ENCODE assay signal across 35 mouse cellular contexts in genomic region chr12:51009644-51010043, GRCm38 (mm10).
"Had no signal": no experiment of that assay in that cellular context is flagged by ENCODE, and none has a peak within 500 bp of the region (broad histone marks: within the 10 kb centered on the region; RNA-seq: fewer than 3 reads in every experiment).

No protein-coding gene starts in this region.

- H3K9ac ChIP-seq: heart, embryonic 12.5 days; heart, embryonic 13.5 days; heart, embryonic 15.5 days; hindbrain, embryonic 12.5 days; hindbrain, embryonic 13.5 days; hindbrain, embryonic 14.5 days; hindbrain, embryonic 15.5 days; intestine, embryonic 15.5 days; kidney, embryonic 15.5 days had no signal

- H3K36me3 ChIP-seq: heart, embryonic 12.5 days; heart, embryonic 13.5 days; heart, embryonic 15.5 days; hindbrain, embryonic 10.5 days; hindbrain, embryonic 12.5 days; hindbrain, embryonic 13.5 days; hindbrain, embryonic 15.5 days; intestine, embryonic 15.5 days; kidney, embryonic 15.5 days had no signal

- H3K4me3 ChIP-seq: heart, embryonic 12.5 days; heart, embryonic 13.5 days; heart, embryonic 15.5 days; hindbrain, embryonic 10.5 days; hindbrain, embryonic 12.5 days; hindbrain, embryonic 13.5 days; hindbrain, embryonic 15.5 days; intestine, embryonic 15.5 days; kidney, embryonic 15.5 days; layer of hippocampus, adult 2 months; left cerebral cortex, adult 2 months had no signal

- ATAC-seq: hindbrain, embryonic 16.5 days; hindbrain, postnatal 0 days; inflammation-experienced regulatory T-cells, adult 6 months; intestine, embryonic 15.5 days; intestine, embryonic 16.5 days; intestine, postnatal 0 days had no signal

- DNase-seq: heart, postnatal 10 days; heart, postnatal 14 days; heart, postnatal 36 days; heart, postnatal 4 days; kidney, adult 11 months; kidney, adult 18-20 months; kidney, adult 2 months; kidney, adult 8-10 months; kidney, adult 9 months; kidney, postnatal 10 days; kidney, postnatal 14 days; kidney, postnatal 25 days; kidney, postnatal 36 days; kidney, postnatal 4 days; layer of hippocampus, adult 9-11 months; layer of hippocampus, postnatal 36 days had no signal

- H3K27me3 ChIP-seq: heart, embryonic 12.5 days; heart, embryonic 13.5 days; heart, embryonic 15.5 days; intestine, embryonic 15.5 days; kidney, embryonic 15.5 days had no signal

- H3K4me1 ChIP-seq: heart, embryonic 12.5 days; heart, embryonic 13.5 days; heart, embryonic 15.5 days; hindbrain, embryonic 10.5 days; hindbrain, embryonic 12.5 days; hindbrain, embryonic 13.5 days; hindbrain, embryonic 15.5 days; intestine, embryonic 15.5 days; kidney, embryonic 15.5 days had no signal

- H3K9me3 ChIP-seq: heart, embryonic 12.5 days; heart, embryonic 13.5 days; heart, embryonic 15.5 days; hindbrain, embryonic 15.5 days; intestine, embryonic 15.5 days; kidney, embryonic 15.5 days had no signal

- H3K4me2 ChIP-seq: heart, embryonic 11.5 days; heart, embryonic 12.5 days; heart, embryonic 13.5 days; heart, embryonic 15.5 days; hindbrain, embryonic 12.5 days; hindbrain, embryonic 13.5 days; hindbrain, embryonic 14.5 days; hindbrain, embryonic 15.5 days; intestine, embryonic 15.5 days; kidney, embryonic 15.5 days had no signal

- H3K27ac ChIP-seq: heart, embryonic 13.5 days; heart, embryonic 15.5 days; hindbrain, embryonic 10.5 days; hindbrain, embryonic 12.5 days; hindbrain, embryonic 13.5 days; hindbrain, embryonic 14.5 days; hindbrain, embryonic 15.5 days; hindbrain, postnatal 0 days; intestine, embryonic 15.5 days; kidney, embryonic 15.5 days; kidney, postnatal 0 days; layer of hippocampus, adult 2 months; left cerebral cortex, adult 2 months had no signal
